Mouse (Mus musculus) cerebellum, adult 8-10 months (tissue): ENCODE measurements around the gene Osbpl8.
"Not testable (repeated sequence)": the region's sequence is repeated elsewhere in the genome, so short reads cannot be mapped to it uniquely, and the experiment has no call there.

Experiments used
- DNase-seq: peaks from one replicate; pipeline ENCODE4 v3.0.0; 2022

Osbpl8 gene

DNA sequence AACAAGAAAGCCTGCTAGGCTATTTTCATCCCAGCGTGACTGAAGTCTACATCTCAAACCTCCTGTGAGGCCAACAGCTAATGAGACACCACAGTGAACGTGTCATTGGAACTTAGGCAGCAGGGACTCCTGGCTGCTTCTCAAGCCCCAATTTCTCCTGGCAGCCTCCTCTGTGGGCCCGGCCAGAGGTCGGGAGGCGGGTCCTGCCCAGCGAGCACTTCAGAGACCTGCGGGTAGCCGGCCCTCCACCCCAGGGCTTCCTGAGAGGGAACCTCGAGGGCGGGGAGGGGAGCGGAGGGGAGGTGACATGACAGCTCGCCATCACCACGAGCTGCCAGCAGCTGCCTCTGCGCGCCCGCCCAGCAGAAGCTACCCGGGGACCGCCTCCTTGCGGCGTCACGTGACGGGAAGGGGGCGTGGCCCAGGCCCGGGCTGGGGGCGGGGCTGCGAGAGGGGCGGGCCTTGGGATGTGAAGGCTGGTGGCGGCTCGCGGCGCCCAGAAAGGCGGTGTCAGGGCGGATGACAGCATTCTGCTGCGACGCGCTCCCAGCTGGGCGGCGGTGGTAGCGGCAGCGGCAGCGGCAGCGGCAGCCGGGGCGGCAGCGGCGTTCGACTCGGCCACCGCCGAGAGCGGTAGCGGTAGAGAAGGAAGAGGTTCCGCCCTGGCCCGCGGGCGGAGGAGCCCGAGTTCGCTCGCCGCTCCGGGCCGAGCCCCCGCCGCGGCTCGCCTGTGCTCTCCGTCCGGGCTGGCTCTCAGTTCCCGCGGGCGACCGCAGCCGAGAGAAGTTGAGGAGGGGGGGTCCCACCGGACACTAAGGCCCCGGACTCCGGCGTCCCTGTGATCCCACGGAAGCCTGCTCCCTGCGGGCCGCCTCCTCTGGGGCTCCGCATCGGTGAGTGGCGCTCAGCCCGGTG is at the start of gene Osbpl8:
TSS of gene Osbpl8 (plus strand) at position 449 of the 915 bp plus-strand sequence.
- DNase-seq = peak; percentile 100

DNA sequence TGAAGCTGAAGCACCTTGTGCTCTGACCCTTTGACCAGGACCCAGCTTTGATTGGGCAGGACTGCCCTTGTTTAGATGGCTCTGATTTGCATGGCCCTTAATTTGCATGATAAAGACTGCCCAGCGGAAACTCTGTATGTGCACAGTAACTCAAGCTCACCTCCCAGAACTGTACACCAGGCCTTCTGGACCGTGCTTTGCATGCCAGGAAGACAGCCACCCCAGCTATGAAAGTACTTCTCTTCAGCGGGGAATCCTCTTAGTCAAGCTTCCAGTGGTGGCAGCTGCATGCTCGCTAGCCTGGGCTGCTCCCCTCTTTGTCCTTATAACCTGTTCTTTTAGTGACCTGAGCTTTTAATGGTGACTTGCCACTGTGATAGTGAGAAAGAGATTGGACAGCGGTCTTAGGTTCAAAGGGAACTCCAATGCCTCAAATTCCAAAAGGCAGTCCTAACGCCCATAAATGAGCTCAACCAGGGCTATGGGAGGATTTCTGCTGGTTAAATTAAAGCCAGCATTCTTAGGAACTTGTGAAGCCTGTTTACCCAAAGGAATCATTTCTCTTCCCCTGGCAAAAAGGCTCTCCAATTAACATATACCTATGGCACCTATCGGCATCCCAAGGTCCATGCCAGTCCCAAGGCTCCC is 47.2 kb upstream of the Osbpl8 start:
- no peak for DNase-seq

DNA sequence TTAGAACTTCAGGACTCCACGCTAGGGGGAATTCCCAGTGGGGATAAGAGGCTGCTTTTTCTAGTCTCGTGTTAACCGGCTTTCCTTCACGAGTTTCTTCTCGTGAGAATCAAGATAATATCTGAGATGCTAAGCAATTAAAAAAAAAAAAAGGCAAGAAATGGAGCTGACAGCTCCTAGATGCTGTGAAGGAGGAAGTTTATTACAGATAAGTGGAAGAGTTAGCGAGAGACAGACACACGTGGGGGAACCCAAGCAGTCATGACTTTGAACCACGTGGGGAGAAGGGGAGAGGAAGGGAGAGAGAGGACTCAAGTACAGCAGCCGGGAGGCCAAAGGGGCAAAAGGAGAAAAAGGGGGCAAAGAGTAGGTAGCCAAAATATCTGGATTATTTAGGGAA is 46.3 kb upstream of the Osbpl8 start:
- no peak for DNase-seq

DNA sequence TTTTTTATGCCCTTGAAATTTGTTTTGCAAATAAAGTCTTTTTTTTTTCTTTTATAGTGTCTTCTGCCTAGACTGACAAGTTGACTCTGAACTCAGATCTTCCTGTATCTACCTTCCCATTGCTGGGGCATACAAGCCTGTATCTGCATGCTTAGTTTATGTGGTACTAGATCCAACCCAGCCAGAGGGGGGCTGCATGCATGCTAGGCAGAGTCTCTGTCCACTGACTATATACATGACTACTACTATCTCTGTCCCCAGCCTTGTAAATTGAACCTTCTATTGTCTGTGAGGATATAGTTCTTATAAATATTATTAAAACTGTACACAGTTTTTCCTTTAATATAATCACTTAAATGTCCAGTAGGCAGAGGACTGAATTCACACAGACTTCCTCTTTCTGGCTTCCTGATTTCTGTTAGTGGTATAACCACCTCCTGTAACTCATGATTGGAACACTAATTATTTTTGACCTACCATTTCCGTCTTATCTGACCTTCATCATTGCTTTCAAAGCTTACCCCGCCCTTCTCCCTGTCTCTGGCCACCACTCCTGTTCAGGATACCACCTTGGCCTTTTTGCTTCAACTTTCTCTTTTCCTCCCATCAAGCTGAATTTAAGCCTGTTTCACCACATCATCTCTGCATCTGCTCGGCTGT is 45.4 kb upstream of the Osbpl8 start:
- no peak for DNase-seq

DNA sequence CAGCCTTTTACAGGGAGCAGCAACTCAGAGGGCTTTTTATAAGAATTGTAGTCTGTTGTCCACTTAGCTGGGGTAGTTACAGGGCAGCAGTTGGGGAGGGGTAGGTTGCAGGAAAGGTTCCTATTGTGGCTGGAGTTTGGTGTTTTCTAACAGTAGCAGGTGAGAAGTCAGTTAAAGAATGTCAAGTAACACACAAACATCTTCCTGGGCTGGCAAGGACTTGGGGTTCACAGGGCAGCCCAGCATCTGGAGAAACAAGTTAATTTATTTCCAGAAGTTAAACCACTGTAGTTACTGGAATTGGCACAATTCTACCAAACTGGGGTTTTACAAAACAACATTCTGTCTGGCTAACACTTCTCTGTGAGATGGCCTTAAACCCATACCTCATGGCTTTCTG is 44.8 kb upstream of the Osbpl8 start:
- DNase-seq = no peak

DNA sequence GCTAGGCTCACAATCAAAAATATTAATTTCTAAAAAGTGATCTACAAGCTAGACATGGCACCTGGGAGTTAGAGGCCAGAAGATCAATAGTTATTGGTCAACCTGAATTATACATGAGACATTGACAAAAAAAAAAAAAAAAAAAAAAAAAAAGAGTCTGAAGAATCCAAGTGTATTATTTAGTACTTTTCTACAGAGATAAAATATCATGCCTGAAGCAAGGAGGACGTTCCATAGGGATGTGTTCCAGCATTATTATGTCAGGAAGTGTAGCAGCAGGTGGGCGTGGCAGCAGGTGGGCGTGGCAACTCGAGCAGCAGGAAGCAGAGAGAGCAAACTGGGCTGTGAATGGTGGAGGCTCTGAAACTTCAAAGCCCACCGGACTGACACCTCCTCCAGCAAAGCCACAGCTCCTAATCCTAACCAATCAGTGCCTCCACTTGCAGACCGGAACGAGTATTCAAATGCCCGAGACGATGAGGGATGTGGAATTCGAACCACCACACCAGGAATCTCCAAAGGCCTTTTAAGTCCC is 41.6 kb upstream of the Osbpl8 start:
- DNase-seq = no peak

DNA sequence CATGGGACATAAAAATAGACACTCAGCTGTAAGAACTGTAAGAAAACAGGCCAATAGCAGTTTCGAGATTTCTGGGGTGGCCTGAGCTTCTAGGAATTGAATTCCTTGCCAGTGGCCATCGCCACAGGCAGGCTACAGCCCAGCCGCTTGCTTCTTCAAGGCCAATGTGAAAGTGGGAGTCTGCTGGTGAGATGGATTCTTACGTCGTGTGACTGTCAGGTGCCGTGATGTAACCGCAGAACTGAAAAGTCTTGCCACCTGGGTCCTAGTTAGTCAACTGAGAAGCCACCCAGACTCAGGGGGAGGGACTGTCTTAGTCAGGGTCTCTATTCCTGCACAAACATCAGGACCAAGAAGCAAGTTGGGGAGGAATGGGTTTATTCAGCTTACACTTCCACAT is 40.4 kb upstream of the Osbpl8 start:
- no peak for DNase-seq

DNA sequence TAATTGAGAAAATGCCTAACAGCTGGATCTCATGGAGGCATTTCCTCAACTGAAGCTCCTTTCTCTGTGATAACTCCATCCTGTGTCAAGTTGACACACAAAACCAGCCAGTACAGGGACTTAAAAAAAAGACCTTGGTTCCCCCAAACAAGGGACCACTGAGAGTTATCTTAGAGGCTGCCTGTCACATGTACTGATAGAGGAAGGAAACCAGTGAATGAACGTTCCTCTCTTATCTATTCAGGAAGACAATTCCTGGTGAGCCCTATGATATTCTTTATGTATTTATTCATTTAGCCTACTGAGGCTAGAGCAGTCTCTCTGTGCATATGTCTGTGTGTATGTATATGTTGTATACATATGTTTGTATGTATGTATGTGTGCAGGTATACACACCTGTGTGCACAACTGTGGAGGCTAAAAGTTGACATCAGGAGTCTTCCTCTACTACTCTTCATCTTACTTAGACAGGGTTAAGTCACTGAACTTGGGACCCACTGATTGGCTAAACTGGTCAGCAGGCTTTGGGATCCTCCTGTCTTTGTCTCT is 39.7 kb upstream of the Osbpl8 start:
- no peak for DNase-seq

DNA sequence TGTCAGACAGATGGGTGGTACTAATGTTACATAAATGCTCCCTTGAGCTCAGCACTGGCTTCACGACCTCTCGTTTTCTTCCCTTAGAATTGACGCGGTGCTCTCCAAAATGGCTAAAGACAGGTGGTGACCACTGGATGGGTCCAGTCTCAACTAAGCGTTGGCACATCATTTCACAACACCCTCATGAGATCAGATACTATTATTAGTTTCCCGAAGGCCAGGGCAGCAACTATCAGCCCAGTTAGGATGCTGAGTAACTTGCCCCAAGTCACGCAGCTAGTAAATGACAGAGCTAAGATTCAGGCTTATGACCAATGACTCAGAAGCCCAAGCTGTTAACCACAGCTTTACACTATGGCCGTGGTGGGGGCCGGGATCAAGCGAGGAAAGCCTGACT is 37.2 kb upstream of the Osbpl8 start:
- no peak for DNase-seq

DNA sequence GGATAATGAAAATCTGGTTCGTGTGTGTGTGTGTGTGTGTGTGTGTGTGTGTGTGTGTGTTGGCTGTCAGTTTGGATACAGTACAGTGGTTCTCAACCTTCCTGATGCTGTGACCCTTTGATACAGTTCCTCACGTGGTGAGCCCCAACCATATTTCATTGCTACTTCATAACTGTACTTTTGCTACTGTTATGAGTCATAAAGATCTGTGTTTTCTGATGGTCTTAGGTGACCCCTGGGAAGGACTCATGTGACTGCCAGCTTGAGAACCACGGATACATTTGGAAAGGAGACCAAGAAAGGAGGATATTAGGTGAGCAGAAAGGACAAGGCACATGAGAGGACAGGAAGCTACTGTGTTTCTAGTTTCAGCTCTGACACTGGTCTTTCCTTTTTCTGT is 36.1 kb upstream of the Osbpl8 start:
- DNase-seq = no peak

DNA sequence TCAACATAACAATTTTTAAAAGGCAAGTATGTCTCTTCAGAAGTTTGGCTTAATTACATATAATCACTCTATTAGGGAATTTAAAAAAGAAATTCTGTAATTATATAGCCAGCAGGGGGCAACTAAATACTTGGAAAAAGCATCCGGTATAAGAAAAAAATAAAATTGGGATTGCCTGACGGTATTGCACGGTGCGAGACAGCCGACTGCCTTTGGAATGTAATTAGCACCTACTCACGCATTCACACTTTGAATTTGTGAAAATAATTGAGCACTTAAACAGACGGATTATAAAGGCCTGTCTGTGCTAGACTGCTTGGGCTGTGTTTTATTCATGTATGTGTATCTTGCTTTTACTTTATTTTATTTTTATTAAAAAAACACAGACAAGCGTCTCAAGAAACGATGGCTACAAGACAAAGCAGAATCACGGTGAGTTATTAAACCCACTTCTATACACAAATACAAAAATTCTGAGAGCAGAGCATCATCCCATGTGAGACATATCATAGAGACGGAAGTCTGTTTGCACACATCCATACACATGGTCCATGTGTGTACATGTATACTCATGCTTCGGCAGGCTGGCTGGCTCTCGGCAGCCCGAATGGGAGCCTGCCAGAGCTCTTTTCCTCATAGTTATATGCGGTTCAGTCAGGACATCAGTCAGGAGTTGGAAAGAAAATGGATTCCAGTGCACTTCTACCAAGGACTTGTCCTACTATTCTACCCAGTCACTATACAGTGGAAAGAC is 34.5 kb upstream of the Osbpl8 start:
- no peak for DNase-seq

DNA sequence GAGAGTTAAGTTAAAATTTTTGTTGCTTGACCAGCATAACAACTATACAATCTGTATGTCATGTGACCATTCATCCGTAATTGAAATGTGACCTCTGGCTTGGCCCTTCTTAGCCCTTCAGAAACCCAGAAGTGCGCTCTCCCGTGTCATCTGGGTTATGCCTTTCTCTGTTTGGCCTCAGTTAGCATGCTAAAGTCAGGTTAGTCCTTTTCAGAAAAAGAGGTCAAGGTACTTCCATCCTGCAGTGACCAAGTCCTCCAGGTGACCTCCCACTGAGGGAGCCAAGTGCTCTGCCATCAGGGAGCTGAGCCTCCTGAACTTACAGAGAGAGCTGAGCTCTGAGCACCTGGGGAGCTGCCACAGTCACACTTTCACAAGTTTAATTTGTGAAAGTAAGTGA is 33.7 kb upstream of the Osbpl8 start:
- DNase-seq = no peak

DNA sequence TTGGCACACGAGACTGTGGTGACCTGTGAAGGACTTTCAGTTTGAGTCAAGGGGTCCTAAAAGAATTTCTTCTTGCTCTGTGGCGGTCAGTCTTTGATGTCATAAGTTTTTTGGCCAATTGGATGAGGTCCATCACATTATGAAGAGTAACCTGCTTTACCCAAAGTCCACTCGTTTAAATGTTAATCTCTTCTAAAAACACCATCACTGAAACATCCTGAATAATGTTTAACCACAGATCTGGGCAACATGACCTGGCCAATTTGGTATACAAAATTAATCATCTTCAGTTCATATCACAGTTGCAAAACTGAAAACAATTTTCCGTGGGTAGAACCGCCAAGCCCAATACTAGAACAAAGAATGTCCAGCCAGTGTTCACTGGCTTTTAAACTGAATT is 31.3 kb upstream of the Osbpl8 start:
- DNase-seq = no peak

DNA sequence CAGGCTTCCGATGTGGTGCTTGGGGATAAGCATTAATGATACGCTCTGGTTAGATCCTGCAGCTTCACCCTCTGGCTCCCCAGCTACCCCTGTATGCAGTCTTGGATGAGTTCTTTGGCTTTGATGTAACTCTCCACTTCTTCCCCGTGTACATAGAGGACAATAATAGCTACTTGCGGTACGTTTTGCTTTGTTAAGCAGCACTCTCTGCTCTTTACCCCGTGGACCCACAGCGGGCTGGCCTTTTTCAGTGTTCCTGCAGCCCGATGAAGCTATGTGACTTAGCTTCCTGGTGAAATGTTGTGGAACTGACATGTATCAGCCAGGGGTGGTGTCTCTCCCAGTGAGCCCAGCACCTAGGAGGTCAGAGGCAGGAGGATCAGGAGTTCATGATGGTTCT is 30.6 kb upstream of the Osbpl8 start:
- no peak for DNase-seq

DNA sequence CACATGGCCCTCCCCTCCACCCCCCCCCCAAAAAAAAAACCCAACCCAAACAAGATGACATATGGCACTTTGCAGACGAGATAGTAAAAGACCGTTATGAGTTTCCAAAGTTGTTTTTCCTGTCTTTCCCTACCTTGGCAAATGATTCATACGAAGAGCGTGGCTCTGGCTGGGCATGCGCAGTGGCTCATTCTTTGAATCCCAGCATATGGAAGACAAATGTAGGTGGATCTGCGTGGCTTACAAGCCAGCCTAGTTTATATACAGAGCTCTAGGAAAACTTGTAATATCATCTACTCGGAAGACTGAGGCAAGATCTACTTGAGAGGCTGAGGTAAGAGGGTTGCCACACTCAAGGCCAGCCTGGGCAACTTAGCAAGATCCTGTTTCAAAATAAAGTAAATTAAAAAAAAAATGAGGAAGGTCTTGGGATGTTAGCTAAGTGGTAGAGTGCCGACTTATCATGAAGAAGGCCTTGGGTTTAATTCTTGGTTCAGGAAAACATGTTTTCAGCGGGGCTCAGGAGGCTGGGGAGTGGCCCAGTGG is 30.1 kb upstream of the Osbpl8 start:
- DNase-seq = no peak

DNA sequence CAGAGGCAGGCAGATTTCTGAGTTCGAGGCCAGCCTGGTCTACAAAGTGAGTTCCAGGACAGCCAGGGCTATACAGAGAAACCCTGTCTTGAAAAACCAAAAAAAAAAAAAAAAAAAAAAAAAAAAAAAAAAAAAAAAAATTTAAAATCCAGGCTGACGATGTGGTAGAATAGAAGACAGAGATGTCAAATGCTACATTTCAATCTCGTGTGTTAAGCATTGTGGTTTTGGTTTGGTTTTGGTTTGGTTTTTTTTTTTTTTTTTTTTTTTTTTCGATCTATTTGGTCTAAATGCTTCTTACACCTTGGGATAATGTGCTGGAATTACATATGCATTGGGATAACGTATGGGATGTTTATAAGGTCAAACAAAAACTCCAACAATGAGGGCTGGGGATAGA is 28.2 kb upstream of the Osbpl8 start:
- not testable (repeated sequence) for DNase-seq

DNA sequence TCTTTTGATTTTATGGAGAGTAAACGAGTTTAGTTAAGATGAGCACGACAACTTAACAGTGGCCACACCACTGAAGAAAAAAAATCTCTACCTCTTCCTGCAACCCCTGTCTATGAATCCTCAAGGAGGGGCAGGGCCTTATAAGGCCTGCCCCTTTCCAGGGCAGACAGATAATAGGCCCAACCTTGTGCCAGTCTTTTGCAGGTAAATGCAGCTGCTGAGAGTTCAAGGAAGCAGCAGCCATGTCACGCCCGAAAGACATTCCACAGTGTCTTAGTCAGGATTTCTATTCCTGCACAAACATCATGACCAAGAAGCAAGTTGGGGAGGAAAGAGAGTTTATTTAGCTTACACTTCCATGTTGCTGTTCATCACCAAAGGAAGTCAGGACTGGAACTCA is 26.6 kb upstream of the Osbpl8 start:
- no peak for DNase-seq

DNA sequence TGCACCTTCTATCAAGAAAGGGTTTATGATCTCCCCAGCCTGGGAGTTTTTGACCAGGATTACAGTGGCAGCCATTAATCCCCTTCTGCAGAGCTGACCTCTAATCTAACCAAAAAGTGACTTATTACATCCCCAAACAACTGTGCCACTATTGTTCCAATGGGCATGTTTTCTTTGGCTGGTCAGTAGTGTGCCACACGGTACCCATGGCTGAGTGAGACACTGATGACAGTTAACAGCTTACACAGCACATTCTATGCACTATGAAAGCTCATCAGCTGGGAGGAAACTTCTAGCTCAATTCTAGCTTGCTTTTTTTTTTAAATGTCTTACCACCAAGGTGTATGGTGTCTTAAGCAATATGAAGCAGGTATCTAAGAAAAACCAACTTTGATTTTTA is 25.4 kb upstream of the Osbpl8 start:
- no peak for DNase-seq

DNA sequence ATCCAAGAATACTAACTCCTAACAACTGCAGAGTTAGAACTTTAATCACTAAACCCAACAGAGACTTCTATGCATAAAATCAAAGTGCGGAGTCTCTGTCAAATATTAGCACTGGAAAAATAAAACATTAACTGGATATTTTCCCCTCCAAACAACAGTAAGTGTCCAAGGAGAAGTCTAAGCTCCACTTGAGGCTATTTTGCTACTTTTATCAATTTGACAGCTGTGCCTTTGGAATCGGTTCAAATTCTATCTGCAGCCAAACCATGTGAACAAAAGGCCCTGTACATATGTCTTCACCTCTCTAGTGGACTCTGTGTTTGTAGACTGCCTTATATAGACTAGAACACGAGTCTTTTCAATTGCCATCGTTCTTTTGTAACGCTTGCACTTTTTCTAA is 24.7 kb upstream of the Osbpl8 start:
- no peak for DNase-seq

DNA sequence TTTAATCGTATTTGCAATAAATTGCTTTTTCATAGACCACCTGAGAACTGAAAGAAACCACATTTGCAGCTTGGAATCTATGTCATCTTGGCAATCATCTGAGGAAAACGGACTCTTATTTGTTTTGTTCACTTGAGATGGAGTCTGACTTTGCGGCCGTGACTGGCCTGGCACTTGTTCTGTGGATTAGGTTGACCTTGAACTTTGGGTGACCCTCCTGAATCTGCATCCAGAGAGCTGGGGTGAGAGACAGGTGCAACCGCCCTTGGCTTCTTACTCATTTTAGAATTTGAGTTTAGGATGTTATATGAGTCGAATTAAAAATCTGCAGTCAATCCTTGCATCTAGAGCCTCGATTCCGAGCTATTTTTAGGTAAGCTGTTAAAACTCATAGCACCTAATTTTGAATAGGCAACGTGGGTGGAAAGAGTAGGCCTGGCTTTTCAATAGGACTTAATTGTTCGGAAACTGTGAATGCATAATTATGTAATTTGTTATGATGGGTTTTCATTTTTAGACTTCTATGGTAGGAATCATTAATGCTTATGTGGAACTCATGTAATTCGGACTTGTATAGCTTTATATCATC is 20.1 kb upstream of the Osbpl8 start:
- no peak for DNase-seq

DNA sequence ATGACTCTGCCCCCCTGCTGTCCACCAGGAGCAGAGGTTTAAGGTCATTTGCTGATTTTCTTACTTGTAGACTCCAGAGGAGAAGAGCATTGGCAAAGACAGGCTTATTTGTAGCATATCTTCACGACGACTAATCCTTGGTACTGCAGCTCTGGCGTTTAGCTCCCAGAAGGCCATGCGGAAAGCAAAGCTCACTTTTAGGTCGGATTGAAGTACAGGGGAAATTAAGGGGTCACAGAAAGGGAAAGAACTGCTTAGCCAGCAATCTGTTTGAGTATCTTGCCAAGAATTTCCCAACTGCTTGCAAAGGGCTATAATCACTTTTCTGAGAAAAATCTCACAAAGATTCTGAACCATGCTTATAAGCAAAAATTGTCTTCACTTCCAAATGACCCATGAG is 14.8 kb upstream of the Osbpl8 start:
- no peak for DNase-seq

DNA sequence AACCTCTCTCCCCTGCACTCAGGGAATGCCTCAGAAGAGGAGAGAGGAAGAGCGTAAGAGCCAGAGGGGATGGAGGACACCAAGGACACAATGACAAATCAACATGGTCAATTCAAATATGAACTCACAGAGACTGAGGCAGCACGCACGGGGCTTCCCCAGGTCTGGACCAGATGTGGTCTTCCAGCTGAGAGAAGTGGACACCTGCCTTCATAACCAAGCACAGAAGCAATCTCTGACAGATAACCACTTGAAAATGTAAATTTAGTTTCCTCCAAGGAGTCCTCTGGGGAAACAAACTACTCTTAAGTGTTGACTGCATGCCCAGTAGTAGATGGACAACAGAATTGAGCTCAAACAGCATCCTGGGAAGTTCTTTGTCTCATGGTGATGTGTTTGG is 9.5 kb upstream of the Osbpl8 start:
- DNase-seq = no peak
